Mouse (Mus musculus) ES-E14 (cell line): ENCODE data around the gene Schip1.

Source experiments
- ZC3H11A ChIP-seq: IDR thresholded peaks from 2 replicates; pipeline ENCODE4 v1.6.1; 2012; ENCODE audit warnings: low read depth, mild to moderate bottlenecking, inconsistent platforms, low read length, borderline replicate concordance
- ZNF384 ChIP-seq: IDR thresholded peaks from 2 replicates; pipeline ENCODE4 v1.6.1; 2012; ENCODE audit warnings: low read depth, low read length, inconsistent platforms

GRCm38 (mm10) chr3:68564978-68565674 is 500.5 kb downstream of the Schip1 start:
- TF ChIP-seq ZNF384 (no peak), ZC3H11A (no peak)
